Mouse (Mus musculus) intestine, embryonic 15.5 days (tissue): ENCODE results near the gene Dis3l2. TPM values are rescaled to one million over a fixed set of nuclear protein-coding genes. Genes with fewer than 3 reads are reported as not detected.

Source experiments
- ATAC-seq: fragments of 200-750 bp; cut with Nextera tagmentation; 2 replicates; pipeline ENCODE4 v1.8.0; 2017; ENCODE audit warnings: moderate TSS enrichment, moderate library complexity
- H3K27ac ChIP-seq: fragments of 300-500 bp; sonication (generic); 2 replicates; pipeline ENCODE4 v1.5.1; 2015; ENCODE audit warnings: mild to moderate bottlenecking, inconsistent platforms
- H3K27me3 ChIP-seq: fragments of 300-500 bp; sonication (generic); replicated peaks from 2 replicates; pipeline ENCODE4 v1.6.1; 2015; ENCODE audit warnings: inconsistent platforms
- H3K36me3 ChIP-seq: fragments of 300-500 bp; sonication (generic); 2 replicates; pipeline ENCODE4 v1.6.1; 2015; ENCODE audit warnings: inconsistent platforms
- H3K4me1 ChIP-seq: fragments of 300-500 bp; sonication (generic); replicated peaks from 2 replicates; pipeline ENCODE4 v1.6.1; 2015; ENCODE audit warnings: inconsistent platforms
- H3K4me2 ChIP-seq: fragments of 300-500 bp; sonication (generic); replicated peaks from 2 replicates; pipeline ENCODE4 v1.6.1; 2015; ENCODE audit warnings: mild to moderate bottlenecking, inconsistent platforms
- H3K4me3 ChIP-seq: fragments of 300-500 bp; sonication (generic); replicated peaks from 2 replicates; pipeline ENCODE4 v1.5.1; 2015; ENCODE audit warnings: inconsistent platforms
- H3K9ac ChIP-seq: fragments of 300-500 bp; sonication (generic); 2 replicates; pipeline ENCODE4 v1.6.1; 2015; ENCODE audit warnings: inconsistent platforms
- H3K9me3 ChIP-seq: fragments of 300-500 bp; sonication (generic); 2 replicates; pipeline ENCODE4 v1.6.1; 2016; ENCODE audit warnings: inconsistent platforms
- WGBS: fragments of 180-500 bp; shearing (Covaris S2); methylation state at CpG from one replicate; pipeline ENCODE4 v1.1.7; 2015; 5-methylcytosine and 5-hydroxymethylcytosine counted together
- polyA plus RNA-seq: library from polyadenylated mRNA; unstranded; fragments of >200 nt; fragmentation: Nextera tagmentation; extraction: Ambion mirVana; gene quantifications from 2 replicates; pipeline ENCODE4 v1.2.1, GENCODE M21; 2015

Gene Dis3l2
- polyA plus RNA-seq, 1 experiment from 2014 or later: 20.7 TPM

DNA sequence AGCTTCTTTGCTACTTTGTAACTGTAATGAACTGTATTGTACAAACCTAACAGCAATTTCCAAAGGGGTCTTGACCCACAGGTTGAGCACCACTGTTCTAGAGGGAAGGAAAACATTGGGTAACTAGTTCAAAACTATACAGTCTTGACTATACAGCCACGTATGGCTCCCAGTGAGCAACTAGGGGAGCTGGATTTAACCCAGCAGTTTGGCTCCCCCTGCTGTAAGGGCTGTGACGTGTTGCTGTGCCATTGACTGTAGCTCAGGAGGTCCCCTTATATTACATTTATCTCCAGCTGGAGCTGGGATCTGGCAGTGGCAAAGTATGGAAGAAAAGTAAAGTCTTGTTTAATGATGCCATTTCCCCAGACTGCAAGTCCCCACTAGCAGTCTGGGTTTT lies 4.9 kb upstream of the Dis3l2 start:
- ATAC-seq: no peak
- no peak overlapping the region for H3K9ac ChIP-seq
- no peak overlapping the region for H3K27ac ChIP-seq
- H3K4me3 ChIP-seq: no peak overlapping the region
- no peaks in the 10 kb centered on the region for H3K27me3 ChIP-seq
- no peaks in the 10 kb centered on the region for H3K9me3 ChIP-seq
- WGBS: 44% methylated on average over 2 of the region's 2 CpGs
- H3K36me3 ChIP-seq: no peaks in the 10 kb centered on the region
- H3K4me1 ChIP-seq: 0 out of 2 replicates have a peak, but pooled peaks cover 6% of the 10 kb centered on the region
- no peak overlapping the region for H3K4me2 ChIP-seq

DNA sequence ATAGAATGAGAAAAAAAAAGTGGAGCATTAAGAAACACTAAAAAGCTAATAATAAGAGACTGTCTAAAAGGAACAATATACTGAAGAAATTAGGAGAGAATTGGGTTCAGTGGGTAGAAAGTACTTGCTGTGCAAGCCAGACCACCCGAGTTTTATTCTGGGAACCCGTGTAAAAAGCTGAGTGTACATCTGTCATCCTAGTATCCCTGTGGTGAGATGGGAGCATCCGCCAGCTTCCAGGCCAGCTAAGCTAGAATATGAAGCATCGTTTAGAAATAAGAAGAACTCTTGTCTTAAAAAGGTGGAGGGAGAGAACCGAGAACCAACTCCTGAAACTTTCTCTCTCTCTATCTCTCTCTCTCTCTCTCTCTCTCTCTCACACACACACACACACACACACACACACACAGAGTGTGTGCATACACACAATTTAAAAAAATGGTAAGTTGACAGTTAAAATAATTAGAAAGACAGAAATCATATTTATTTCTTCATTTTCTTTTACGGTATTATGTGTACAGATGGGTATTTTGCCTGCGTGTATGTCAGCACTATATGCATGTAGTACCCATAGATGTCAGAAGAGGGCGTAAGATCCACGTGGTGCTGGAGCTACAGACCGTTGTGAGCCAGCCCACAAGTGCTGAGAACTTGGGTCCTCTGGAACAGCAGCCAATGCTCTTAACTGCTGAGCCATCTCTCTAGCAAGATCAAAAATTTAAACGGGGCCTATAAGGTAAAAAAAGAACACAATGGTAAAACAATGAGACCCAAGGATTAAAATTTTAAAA lies 4.1 kb upstream of the Dis3l2 start:
- Histone ChIP-seq H3K4me2 (no peak overlapping the region), H3K4me1 (0 out of 2 replicates have a peak, but pooled peaks cover 6% of the 10 kb centered on the region), H3K27me3 (no peaks in the 10 kb centered on the region), H3K4me3 (no peak overlapping the region), H3K36me3 (no peaks in the 10 kb centered on the region), H3K9me3 (no peaks in the 10 kb centered on the region), H3K27ac (no peak overlapping the region), H3K9ac (no peak overlapping the region)
- 69% methylated on average over 11 of the region's 11 CpGs for WGBS
- ATAC-seq: no peak

DNA sequence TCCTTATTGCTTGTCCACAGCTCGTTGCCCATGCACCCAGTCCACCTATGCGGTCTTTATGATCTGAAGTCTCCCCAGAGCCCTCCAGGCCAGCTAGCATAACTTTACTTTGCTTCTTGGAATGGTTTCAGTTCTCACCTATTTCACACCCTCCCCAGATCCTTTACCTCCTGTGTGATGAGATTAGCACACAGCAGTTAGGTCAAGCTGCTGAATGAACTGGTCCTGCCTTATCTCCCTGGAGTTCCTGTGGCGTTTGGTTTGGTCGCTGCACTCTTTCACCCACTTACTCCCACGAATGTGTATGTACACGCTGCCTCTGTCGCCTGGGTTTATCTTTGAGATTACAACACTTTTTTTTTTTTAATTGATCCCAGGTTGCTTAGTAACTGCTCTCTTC lies 3.2 kb upstream of the Dis3l2 start:
- 48% methylated on average over 7 of the region's 7 CpGs for WGBS
- no peak for ATAC-seq
- H3K36me3 ChIP-seq: no peaks in the 10 kb centered on the region
- no peaks in the 10 kb centered on the region for H3K27me3 ChIP-seq
- H3K4me1 ChIP-seq: 0 out of 2 replicates have a peak, but pooled peaks cover 6% of the 10 kb centered on the region
- H3K4me3 ChIP-seq: no peak overlapping the region
- no peak overlapping the region for H3K4me2 ChIP-seq
- H3K9me3 ChIP-seq: no peaks in the 10 kb centered on the region
- no peak overlapping the region for H3K9ac ChIP-seq
- H3K27ac ChIP-seq: no peak overlapping the region

DNA sequence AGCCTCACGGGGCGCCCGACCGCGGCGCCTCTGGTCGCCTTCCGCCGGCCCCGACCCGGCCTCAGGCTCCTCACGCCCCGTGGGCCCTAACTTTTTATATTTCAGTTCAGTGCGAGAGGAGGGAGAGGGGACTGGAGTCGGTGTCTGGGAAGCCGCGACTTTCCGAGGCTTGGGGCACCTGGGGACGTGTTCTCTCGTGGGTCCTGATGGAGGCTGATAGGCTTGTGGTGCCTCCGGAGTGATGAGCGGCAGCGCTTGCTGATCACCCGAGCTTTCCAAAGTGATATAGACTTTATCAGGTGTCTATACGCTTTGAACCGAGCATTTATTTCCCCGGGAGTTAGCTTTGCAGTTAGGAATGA lies 338 bp downstream of the Dis3l2 start:
- Histone ChIP-seq H3K27ac (peak overlapping the region; percentile 87), H3K4me2 (peak overlapping the region; percentile 85), H3K4me3 (peak overlapping the region; percentile 87), H3K36me3 (no peaks in the 10 kb centered on the region), H3K9ac (peak overlapping the region; percentile 80), H3K9me3 (no peaks in the 10 kb centered on the region), H3K4me1 (0 out of 2 replicates have a peak, but pooled peaks cover 6% of the 10 kb centered on the region), H3K27me3 (no peaks in the 10 kb centered on the region)
- no peak for ATAC-seq
- WGBS: under 1% methylated on average over 27 of the region's 27 CpGs

DNA sequence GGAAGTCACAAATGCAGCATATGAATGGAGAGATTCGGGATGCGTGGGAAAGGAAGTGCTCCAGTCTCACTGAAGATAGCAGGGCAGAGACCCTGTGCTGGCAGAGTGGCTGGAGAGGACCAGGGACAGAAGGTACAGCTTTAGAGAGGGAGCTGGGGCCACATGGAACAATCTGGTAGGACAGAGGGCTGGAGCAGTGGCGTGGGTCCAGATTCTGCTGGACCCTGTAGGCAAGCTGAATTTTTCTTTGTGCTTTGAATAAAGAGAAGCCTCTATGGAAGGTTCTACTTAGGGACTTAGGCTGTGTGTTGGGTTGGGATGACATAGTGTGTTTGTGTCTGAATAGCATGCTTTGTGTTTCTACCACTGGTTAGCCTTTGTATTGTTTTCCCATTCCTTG lies 1.9 kb downstream of the Dis3l2 start:
- ATAC-seq: no peak

DNA sequence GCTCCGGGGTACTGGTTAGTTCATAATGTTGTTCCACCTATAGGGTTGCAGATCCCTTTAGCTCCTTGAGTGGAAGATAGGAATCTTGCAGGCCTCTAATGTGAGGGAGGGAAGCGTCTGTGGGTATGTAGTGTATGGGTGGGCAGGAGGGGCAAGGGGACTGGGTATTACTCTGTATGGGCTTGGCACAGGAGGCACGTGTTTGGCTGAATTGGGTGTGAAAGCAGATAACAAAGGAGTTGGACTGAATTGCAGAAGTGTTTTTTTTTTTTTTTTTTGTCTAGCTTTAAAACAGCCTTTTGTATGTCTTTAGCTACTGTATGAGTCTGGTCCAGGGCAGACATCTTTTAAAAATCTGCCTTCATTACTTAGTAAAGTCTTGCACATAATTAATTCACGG lies 5.9 kb downstream of the Dis3l2 start:
- H3K27me3 ChIP-seq: no peaks in the 10 kb centered on the region
- H3K36me3 ChIP-seq: no peaks in the 10 kb centered on the region
- H3K4me2 ChIP-seq: no peak overlapping the region
- H3K9me3 ChIP-seq: no peaks in the 10 kb centered on the region
- no peak overlapping the region for H3K4me3 ChIP-seq
- WGBS: 89% methylated on average over 4 of the region's 4 CpGs
- H3K4me1 ChIP-seq: no peaks in the 10 kb centered on the region
- H3K27ac ChIP-seq: no peak overlapping the region
- ATAC-seq: no peak
- H3K9ac ChIP-seq: no peak overlapping the region

More for the DNA sequence above, 1.9 kb downstream of the Dis3l2 start:
- no peak overlapping the region for H3K4me2 ChIP-seq
- no peaks in the 10 kb centered on the region for H3K36me3 ChIP-seq
- H3K27ac ChIP-seq: no peak overlapping the region
- no peaks in the 10 kb centered on the region for H3K9me3 ChIP-seq
- H3K4me3 ChIP-seq: no peak overlapping the region
- H3K27me3 ChIP-seq: no peaks in the 10 kb centered on the region
- 0 out of 2 replicates have a peak, but pooled peaks cover 6% of the 10 kb centered on the region for H3K4me1 ChIP-seq
- no peak overlapping the region for H3K9ac ChIP-seq
- 81% methylated on average over 3 of the region's 3 CpGs for WGBS

DNA sequence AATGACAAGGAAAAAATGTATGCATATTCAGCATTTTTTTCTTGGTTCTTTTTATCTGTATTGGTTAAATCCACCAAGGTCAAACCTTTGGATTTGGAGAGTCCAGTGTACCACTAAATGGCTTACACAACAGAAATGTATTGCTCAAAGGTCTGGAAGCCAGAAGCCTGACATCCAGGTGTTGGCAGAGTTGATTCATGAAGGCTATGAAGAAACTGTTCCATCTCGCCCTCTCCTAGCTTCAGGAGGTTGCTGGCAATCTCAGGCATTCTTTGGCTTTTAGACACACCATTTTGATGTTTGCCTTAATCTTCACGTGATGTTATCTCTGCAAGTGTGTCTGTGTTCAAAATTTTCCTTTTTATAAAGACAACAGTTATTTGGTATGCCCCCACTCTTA lies 8.4 kb downstream of the Dis3l2 start:
- no peaks in the 10 kb centered on the region for H3K27me3 ChIP-seq
- H3K36me3 ChIP-seq: no peaks in the 10 kb centered on the region
- no peak overlapping the region for H3K27ac ChIP-seq
- no peaks in the 10 kb centered on the region for H3K4me1 ChIP-seq
- H3K9ac ChIP-seq: no peak overlapping the region
- H3K4me2 ChIP-seq: no peak overlapping the region
- ATAC-seq: no peak
- 93% methylated on average over 2 of the region's 2 CpGs for WGBS
- H3K4me3 ChIP-seq: no peak overlapping the region
- H3K9me3 ChIP-seq: no peaks in the 10 kb centered on the region

DNA sequence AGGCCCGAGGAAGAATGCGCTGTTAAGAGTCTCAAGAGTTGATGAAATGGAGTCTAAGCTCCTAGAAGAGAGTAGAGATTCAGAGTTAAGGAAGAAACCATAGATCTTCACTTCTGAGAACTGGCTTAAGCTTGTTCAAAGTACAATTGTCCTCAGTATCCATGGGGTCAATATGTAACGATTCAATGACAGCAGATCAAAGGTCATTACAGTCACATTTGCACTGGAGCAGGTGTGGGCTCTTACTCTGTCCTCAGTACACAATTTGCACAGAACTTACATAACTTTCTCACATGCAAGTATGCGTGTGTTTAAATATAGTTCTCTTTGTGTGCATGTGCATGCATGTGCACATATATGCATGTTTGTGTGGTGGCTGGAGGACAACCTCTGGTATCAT lies 9.4 kb downstream of the Dis3l2 start:
- Histone ChIP-seq H3K36me3 (no peaks in the 10 kb centered on the region), H3K4me3 (no peak overlapping the region), H3K9ac (no peak overlapping the region), H3K9me3 (no peaks in the 10 kb centered on the region), H3K27me3 (no peaks in the 10 kb centered on the region), H3K27ac (no peak overlapping the region), H3K4me1 (no peaks in the 10 kb centered on the region), H3K4me2 (no peak overlapping the region)
- 83% methylated on average over 4 of the region's 4 CpGs for WGBS
- peak; percentile 82 for ATAC-seq

DNA sequence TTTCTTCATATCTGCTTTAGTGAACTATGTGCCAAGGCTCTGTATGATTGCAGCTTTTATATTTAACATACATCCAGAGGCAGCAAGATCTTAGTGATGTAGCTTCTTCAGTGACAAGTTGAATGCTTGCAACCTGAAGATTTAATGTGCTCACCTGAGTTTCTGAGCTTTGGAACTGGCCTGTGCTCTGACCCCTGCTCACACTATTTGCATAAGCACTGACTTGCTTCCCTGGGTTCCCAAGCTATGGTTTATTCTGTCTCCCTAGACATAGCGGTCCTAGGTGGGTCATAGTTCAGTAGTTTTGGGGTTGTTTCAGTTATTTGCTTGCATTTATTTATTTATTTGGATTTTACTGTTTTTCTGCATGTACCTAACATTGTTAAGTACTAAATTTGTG lies 14.6 kb downstream of the Dis3l2 start:
- Histone ChIP-seq H3K27me3 (no peaks in the 10 kb centered on the region), H3K36me3 (no peaks in the 10 kb centered on the region), H3K4me1 (no peaks in the 10 kb centered on the region), H3K9ac (no peak overlapping the region), H3K9me3 (no peaks in the 10 kb centered on the region), H3K27ac (no peak overlapping the region), H3K4me3 (no peak overlapping the region), H3K4me2 (no peak overlapping the region)
- ATAC-seq: no peak
- 95% methylated on average over 1 of the region's 1 CpGs for WGBS

DNA sequence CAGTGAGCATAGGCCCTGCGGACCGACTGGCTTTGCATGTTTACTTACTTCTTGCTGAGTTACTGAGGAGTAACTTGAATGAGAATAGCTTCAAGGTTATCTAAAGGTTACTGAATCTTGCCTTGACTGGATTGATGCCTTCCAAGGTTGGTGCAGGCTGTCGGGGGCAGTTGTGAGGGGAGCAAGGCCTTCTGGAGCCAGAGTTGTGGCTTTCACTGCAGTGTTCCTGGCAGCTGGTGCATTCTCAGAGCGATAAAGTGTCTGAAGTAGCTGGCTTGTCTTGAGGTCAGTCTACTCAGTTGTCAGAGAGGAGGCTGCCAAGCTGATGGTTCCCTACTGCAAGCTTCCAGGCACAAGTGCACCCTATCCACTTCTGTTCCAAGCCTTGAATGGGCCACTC lies 15.8 kb downstream of the Dis3l2 start:
- 74% methylated on average over 4 of the region's 4 CpGs for WGBS

DNA sequence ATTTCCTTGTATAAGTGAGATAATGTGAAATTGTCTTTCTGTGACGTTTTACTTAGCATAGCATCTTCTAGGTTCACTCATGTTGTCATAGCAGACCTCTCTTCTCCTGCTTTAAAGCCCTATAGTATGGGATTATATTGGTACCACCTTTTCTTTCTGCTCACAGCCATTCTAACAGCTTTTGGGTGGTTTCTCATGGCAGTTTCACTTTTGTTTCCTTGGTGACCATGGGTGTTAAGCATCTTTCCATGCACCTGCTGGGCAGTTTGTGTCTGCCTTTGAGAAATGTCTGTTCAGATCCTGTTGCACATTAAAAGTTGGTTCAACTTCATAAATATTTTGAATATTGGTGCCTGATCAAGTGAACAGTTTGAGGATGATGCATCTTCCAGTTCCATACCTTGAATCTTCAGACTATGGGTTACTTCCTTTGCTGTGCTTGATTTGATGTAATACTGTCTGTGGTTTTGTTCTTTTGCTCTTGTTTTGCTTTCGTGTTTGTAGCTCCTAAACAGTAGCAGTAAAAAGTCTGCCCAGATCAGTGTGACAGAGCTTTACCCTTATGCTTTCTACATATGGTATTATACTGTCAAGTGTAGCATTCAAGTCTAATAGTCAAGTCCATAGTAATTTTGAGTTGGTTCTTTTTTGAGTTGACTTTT lies 29.7 kb downstream of the Dis3l2 start:
- Histone ChIP-seq H3K4me3 (no peak overlapping the region), H3K9ac (no peak overlapping the region), H3K4me1 (no peaks in the 10 kb centered on the region), H3K27me3 (no peaks in the 10 kb centered on the region), H3K36me3 (no peaks in the 10 kb centered on the region), H3K27ac (no peak overlapping the region), H3K9me3 (no peaks in the 10 kb centered on the region), H3K4me2 (no peak overlapping the region)
- ATAC-seq: no peak
- 85% methylated on average over 2 of the region's 2 CpGs for WGBS

More for the DNA sequence above, 15.8 kb downstream of the Dis3l2 start:
- Histone ChIP-seq H3K27me3 (no peaks in the 10 kb centered on the region), H3K9me3 (no peaks in the 10 kb centered on the region), H3K36me3 (no peaks in the 10 kb centered on the region), H3K4me1 (no peaks in the 10 kb centered on the region), H3K4me2 (no peak overlapping the region), H3K9ac (no peak overlapping the region), H3K27ac (no peak overlapping the region), H3K4me3 (no peak overlapping the region)
- ATAC-seq: no peak

DNA sequence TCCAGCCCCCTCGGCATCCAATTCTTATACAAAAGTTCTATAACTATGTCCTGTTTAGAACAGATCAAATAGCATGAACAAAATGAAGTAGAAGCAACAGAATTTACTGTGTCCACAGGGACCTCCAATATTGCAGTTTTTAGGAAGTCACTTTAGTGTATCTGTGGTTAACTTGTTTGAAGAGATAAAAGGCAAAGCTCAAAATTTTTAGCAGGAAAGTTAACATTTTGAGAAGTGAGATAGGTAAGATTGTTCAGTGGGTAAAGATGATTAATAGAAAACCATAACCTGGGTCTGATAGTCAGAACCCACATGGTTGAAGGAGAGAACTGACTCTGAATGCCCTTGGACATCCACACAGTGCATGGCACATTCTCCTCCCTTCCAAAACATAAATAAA lies 32.8 kb downstream of the Dis3l2 start:
- no peak for ATAC-seq
- H3K9ac ChIP-seq: no peak overlapping the region
- H3K27ac ChIP-seq: no peak overlapping the region
- H3K4me3 ChIP-seq: no peak overlapping the region
- H3K27me3 ChIP-seq: no peaks in the 10 kb centered on the region
- H3K36me3 ChIP-seq: no peaks in the 10 kb centered on the region
- H3K9me3 ChIP-seq: no peaks in the 10 kb centered on the region
- H3K4me1 ChIP-seq: no peaks in the 10 kb centered on the region
- WGBS: 88% methylated on average over 1 of the region's 1 CpGs
- no peak overlapping the region for H3K4me2 ChIP-seq

DNA sequence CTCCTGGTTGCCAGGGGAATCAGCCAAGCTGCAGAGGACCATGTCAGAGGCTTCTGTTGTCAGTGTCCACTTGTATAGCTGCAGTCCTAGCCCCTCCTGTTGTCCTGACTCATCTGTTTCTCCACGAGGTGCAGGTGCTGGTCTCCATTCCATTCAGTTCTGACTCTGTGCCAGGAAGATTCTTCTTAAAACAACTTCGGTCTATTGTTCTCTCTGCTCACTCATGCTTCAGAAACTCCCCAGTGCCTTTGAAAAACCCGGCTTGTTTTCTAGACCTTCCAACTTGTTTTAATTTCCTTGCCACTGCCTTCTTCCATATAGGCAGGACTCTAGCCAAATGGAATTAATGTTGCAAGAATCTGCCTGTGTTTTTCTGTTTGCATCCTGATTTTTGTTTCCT lies 39.3 kb downstream of the Dis3l2 start:
- no peak overlapping the region for H3K9ac ChIP-seq
- no peak for ATAC-seq
- H3K4me2 ChIP-seq: no peak overlapping the region
- H3K9me3 ChIP-seq: no peaks in the 10 kb centered on the region
- 75% methylated on average over 3 of the region's 3 CpGs for WGBS
- H3K4me3 ChIP-seq: no peak overlapping the region
- no peak overlapping the region for H3K27ac ChIP-seq
- no peaks in the 10 kb centered on the region for H3K36me3 ChIP-seq
- H3K27me3 ChIP-seq: no peaks in the 10 kb centered on the region
- no peaks in the 10 kb centered on the region for H3K4me1 ChIP-seq
